10 mouse cellular contexts compared by ENCODE assay signal in genomic region chr9:43998851-43999250, GRCm38 (mm10).
"Had no signal": no experiment of that assay in that cellular context is flagged by ENCODE, and none has a peak within 500 bp of the region (broad histone marks: within the 10 kb centered on the region; RNA-seq: fewer than 3 reads in every experiment).

No protein-coding gene starts in this region.

- DNase-seq: kidney, postnatal 10 days; kidney, postnatal 36 days; layer of hippocampus, postnatal 36 days; liver, embryonic 13.5 days; lung, adult 2 months; lung, postnatal 14 days; lung, postnatal 4 days; right cerebral cortex, postnatal 4 days; spleen, adult 18-20 months; thymus, postnatal 25 days had no signal
